8 mouse cellular contexts compared by ENCODE assay signal in the genomic region with DNA sequence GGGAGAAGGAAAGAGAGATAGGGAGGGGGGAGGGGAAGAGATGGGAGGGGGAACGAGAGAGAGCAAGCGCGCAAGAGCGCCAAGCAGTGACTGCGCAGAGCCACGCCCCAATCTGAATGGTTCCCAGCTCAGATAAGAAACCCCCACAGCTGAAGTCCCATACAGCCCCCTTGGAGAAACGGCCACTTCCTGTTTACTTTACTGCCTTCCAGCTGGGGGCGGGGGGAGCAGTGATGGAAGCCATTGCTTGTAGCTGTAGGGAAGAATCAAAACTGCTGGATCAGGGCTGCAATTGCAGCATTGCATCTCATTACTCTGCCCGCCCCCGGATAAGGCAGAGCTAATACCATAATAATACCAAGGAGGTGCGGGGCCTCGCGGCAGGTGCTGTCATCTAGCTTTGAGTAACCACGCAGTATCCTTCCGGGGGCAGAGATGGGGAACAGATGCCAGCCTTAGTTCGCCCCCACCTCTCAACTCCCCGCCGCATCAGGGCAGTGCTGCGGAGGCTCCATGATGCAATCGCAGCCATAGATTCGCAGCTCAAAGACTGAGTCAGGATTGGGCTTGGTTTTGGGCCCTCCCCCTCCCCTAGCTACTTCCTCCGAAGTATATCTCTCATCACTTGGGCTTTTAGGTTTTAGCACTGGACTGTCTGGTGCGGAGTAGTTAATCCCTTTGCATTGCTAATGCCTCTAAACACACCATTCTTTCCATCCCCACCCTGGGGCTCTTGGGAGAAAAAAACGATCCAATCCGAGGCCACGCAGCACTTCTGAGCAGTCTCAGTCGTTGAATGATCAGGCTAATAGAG.
DNase-seq lines count a peak whose midpoint lies in the region; ATAC-seq lines count a peak whose summit lies in the region.

No protein-coding gene starts in this region.

- H3K27ac ChIP-seq in hindbrain, embryonic 13.5 days: peak overlapping the region; percentile 97

- H3K4me1 ChIP-seq in hindbrain, embryonic 13.5 days (replicated peaks): peaks cover 25% of the 10 kb centered on the region

- peak; percentile 86 for DNase-seq in MN1 (ENCODE audit: low spot score)
- peak; percentile 60 for DNase-seq in cerebellum, adult 8-10 months
- DNase-seq in frontal cortex, postnatal 14 days (ENCODE audit: low spot score in 2 of 2): peak; percentile 54 to 71
- DNase-seq in layer of hippocampus, postnatal 36 days: peak; percentile 50 to 57
- DNase-seq in lung, postnatal 25 days (ENCODE audit: low spot score): peak; percentile 76
- DNase-seq in retina, adult 2 months (ENCODE audit: low read depth, low spot score): peak; percentile 23
- DNase-seq in thymus, postnatal 36 days: peak; percentile 71 to 84

- H3K4me2 ChIP-seq in hindbrain, embryonic 13.5 days: peak overlapping the region; percentile 58

- no peaks in the 10 kb centered on the region for H3K9me3 ChIP-seq in hindbrain, embryonic 13.5 days

- peaks cover 43% of the 10 kb centered on the region; the same call in 1 of the 2 replicates for H3K27me3 ChIP-seq in hindbrain, embryonic 13.5 days

- H3K4me3 ChIP-seq in hindbrain, embryonic 13.5 days: peak overlapping the region; percentile 36

- H3K9ac ChIP-seq in hindbrain, embryonic 13.5 days: peak overlapping the region; percentile 68

- peak; percentile 93 for ATAC-seq in hindbrain, embryonic 13.5 days (ENCODE audit: low FRiP score)

- WGBS in hindbrain, embryonic 13.5 days: 11% methylated on average over 18 of the region's 27 CpGs

- H3K36me3 ChIP-seq in hindbrain, embryonic 13.5 days: no peaks in the 10 kb centered on the region

Comparison
In these comparisons a context has a peak if more than half of its experiments do, and no peak if none do; other contexts are left out.
1. Peak in every context shown above with its lines: DNase-seq, ATAC-seq, H3K4me3 ChIP-seq and H3K27ac ChIP-seq.
2. DNase-seq: peak in every context shown above with its lines; median percentile 86 in MN1; 78 in thymus, postnatal 36 days; 76 in lung, postnatal 25 days; 62 in frontal cortex, postnatal 14 days; 60 in cerebellum, adult 8-10 months; 54 in layer of hippocampus, postnatal 36 days; 23 in retina, adult 2 months.